Mouse (Mus musculus) left cerebral cortex, postnatal 10 days (tissue): ENCODE data around the gene Cnnm2. TPM values are rescaled to one million over a fixed set of nuclear protein-coding genes. Genes with fewer than 3 reads are reported as not detected.

Source experiments
- DNase-seq, 2 experiments: peaks; one replicate each; pipeline ENCODE4 v3.0.0; 2021 to 2022; ENCODE audit warnings: low spot score in 2 of 2, mixed read lengths in 1 of 2; ENCODE audit errors: extremely low spot score in 1 of 2
- intact Hi-C: fragments of 180-260 bp; cut with DNase I; formaldehyde crosslinking; loops from one replicate; pipeline ENCODE4 v1.15.1; 2025
- total RNA-seq, 2 experiments: library from RNA; stranded (reverse); gene quantifications; 2 replicates each; pipeline ENCODE4 v1.2.3; 2021

The Cnnm2 gene
- total RNA-seq, 2 experiments from 2014 or later = 25.8 to 29.4 TPM

- intact Hi-C loops = no loop called here
Measured at GRCm38 (mm10) chr19:46893484-46893883, 132.1 kb downstream of the Cnnm2 start.

GRCm38 (mm10) chr19:46897135-46897534 lies 135.7 kb downstream of the Cnnm2 start:
- DNase-seq = no peak
- intact Hi-C loops = no loop called here

More at GRCm38 (mm10) chr19:46893484-46893883, 132.1 kb downstream of the Cnnm2 start:
- no peak for DNase-seq

- intact Hi-C loops = no loop called here
Measured at GRCm38 (mm10) chr19:46898222-46898621, 136.8 kb downstream of the Cnnm2 start.

GRCm38 (mm10) chr19:46899306-46899705 lies 137.9 kb downstream of the Cnnm2 start:
- peak in 1 of 2 experiments; percentile 42 for DNase-seq
- intact Hi-C loops = no loop called here

More at GRCm38 (mm10) chr19:46898222-46898621, 136.8 kb downstream of the Cnnm2 start:
- DNase-seq = no peak

DNA sequence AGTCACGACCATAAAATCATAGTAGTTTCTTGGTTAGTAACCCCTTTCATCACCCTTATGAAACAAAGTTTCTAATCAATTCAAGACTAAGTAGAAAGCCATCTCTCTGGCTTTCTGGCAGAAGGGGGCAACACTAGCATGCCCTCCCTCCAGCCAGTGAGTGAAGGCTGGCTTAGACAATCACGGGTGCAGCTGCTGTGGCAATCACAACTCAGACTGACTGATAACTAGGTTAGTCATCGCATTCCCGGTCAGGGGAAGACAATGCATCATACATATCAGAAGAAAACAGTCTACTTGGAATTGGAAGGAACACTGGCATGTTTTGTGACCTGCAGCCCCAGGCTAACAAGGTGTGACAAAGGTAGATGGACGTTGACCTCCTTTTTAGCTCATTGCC lies 138.5 kb downstream of the Cnnm2 start:
- no peak for DNase-seq
- intact Hi-C loops = no loop called here

GRCm38 (mm10) chr19:46900786-46901185 lies 139.4 kb downstream of the Cnnm2 start:
- no peak for DNase-seq
- intact Hi-C loops = no loop called here

- DNase-seq = no peak
- intact Hi-C loops = no loop called here
Measured at GRCm38 (mm10) chr19:46901323-46901722, 139.9 kb downstream of the Cnnm2 start.

DNA sequence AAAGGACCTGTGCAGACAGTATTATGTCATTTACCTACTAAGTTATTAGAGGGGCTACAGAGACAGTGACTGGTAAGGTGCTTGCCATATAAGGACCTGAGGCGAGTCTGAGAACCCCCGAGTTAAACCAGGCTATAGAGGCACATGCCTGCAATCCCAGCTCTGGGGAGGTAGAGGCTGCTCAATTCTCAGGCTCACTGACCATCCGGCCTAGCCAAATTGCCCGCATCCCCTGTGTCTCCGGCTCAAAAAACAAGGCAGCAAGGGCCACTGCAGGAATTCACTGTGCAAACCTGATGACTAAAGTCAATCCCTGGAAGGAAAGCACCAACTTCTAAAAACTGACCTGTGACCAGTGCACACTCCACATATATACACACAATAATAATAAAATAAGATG lies 142.0 kb downstream of the Cnnm2 start:
- intact Hi-C loops = no loop called here
- no peak for DNase-seq

- intact Hi-C loops = no loop called here
- DNase-seq = no peak
Measured at GRCm38 (mm10) chr19:46904907-46905306, 143.5 kb downstream of the Cnnm2 start.

DNA sequence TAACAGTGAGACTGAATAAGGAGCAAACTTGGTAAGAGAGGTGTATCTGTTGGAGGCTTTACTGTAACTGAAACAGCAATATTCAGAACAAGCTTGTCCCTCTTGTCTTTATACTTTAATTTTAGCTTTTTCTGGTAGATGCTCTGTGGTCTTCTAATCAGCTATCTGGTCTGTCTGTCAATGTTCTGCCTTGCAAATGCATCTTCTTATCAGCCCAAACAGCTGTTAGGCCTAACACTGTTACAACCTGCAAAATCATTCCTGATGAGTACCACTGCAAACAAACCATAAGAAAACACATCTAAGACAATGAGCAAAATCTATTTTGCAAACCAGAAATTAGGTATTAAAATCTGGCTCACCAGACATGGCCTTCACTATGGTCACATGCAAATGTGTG lies 144.0 kb downstream of the Cnnm2 start:
- DNase-seq = no peak
- intact Hi-C loops = no loop called here

GRCm38 (mm10) chr19:46905971-46906370 lies 144.6 kb downstream of the Cnnm2 start:
- intact Hi-C loops = no loop called here
- DNase-seq = no peak

- intact Hi-C loops = no loop called here
- no peak for DNase-seq
Measured at GRCm38 (mm10) chr19:46908207-46908606, 146.8 kb downstream of the Cnnm2 start.

- intact Hi-C loops = no loop called here
- DNase-seq = no peak
Measured at GRCm38 (mm10) chr19:46908977-46909376, 147.6 kb downstream of the Cnnm2 start.

DNA sequence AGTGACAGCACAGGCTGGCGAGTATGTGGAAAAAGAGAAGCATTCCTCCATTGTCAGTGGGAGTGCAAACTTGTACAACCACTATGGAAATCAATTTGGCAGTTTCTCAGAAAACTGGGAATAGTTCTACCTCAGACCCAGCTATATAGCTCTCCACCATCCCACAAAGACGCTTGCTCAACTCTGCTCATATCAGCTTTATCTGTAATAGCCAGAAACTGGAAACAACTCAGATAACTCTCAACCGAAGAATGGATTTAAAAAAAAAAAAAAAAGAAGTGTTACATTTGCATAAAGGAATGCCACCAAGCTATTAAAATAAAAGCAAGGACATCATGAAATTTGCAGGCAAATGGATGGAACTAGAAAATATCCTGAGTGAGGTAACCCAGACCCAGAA lies 150.1 kb downstream of the Cnnm2 start:
- no peak for DNase-seq
- intact Hi-C loops = no loop called here

DNA sequence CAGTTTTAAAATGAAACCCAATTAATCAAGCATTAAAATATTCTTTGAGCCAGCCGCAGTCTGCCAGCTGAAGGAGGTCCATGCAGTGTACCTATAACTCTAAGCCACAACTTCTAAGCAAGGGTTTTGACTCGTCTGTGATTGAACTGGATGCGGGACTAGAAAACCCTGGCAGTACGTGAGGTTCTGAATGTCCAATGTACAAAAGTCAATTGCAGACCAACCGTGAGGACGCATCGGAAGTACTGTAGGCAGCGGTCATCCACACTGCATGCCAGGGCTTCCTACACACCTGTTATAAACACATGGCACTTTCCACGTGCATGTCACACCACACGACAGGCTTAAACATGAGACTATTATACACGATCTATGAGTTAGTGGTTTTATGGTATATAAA lies 152.2 kb downstream of the Cnnm2 start:
- intact Hi-C loops = no loop called here
- no peak for DNase-seq

DNA sequence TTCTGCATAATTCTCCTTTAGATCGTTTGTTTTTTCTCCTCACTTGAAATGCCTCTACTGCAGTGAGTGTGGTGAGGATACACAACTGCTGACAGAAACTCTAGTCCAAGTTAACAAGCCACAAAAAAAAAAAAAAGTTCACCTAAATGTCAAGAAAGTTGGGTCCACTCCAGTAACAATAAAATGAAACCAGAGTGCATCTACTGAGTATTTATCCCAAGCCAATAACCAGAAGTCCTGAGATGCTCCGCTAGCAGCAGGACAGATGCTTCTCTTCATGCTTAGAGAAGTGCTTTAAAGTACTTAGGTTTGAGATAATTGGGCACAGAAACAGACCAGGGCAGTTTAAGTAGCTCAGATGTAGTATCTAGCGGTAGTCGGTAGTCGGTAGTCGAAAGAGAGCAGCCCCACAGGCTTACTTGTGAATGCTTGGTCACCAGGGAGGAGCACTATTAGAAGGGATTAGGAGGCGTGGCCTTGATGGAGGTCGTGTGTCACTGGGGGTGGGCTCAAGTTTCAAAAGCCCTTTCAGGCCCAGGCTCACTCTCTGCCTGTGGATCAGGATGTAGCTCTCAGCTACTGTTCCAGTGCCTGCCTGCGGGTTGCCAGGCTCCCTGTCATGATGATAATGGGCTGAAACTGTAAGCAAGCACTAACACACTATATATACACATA lies 154.1 kb downstream of the Cnnm2 start:
- no peak for DNase-seq
- intact Hi-C loops = no loop called here

GRCm38 (mm10) chr19:46920571-46920970 lies 159.2 kb downstream of the Cnnm2 start:
- intact Hi-C loops = no loop called here
- DNase-seq = no peak

- intact Hi-C loops = no loop called here
- no peak for DNase-seq
Measured at GRCm38 (mm10) chr19:46926357-46926756, 165.0 kb downstream of the Cnnm2 start.

DNA sequence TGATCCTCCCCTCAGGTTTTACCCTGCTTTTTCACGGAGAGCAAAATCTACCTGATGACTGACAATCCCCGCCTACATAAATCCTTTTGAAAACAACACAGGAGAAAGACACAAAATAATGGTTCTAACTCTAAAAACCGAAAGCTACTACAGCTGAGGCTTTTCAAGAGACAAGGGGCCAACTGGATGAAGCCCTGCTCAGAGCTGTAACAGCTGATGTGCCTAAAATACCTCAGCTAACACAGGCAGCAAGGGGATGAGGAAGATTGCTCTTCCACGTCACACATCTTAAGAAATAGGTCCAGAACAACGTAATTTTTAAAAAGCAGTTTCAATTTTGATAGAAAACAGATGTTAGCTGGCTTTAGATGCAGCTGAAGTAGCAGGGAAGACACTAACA lies 165.6 kb downstream of the Cnnm2 start:
- DNase-seq = no peak
- intact Hi-C loops = no loop called here

- intact Hi-C loops = no loop called here
- no peak for DNase-seq
Measured at GRCm38 (mm10) chr19:46928136-46928535, 166.7 kb downstream of the Cnnm2 start.

- intact Hi-C loops = no loop called here
- peak; percentile 31 to 84 for DNase-seq
Measured at GRCm38 (mm10) chr19:46929044-46929587, 167.7 kb downstream of the Cnnm2 start.
